Mouse (Mus musculus): ENCODE measurements around the gene Ptpn4.

DNA sequence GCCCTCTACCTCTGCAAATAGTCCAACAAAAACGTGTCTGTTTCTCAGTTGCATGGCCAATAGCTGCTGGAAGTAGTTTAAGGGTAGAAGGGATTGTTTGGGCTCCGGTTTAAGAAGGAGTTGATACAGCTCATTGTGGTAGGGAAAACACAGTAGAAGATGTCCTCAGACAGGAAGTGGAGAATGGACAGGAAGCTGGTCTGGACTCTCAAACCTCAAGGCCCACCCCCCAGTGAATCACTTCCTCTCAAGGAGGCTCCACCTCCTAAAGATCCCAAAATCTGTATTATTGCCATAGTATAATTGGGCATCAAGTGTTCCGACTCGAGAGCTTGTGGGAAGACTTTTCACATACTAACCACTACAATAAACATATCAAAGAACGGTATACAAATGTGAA, 22.2 kb upstream of the Ptpn4 start:
- TF ChIP-seq POLR2A (IDR thresholded peaks at IDR 0.05; ENCODE audit: borderline replicate concordance, low read depth, low read length) (no peak), CTCF (IDR thresholded peaks at IDR 0.05; ENCODE audit: low read depth, low read length) (no peak)
